Mouse (Mus musculus): ENCODE measurements around the gene Celf5. TPM values are rescaled to one million over a fixed set of nuclear protein-coding genes. Genes with fewer than 3 reads are reported as not detected.
A peak's percentile ranks its signal among the peaks of the same experiment; 100 is the strongest.

The Celf5 gene
- polyA plus RNA-seq, 1 experiment = 57.3 TPM

GRCm38 (mm10) chr10:81519227-81519977, 36.9 kb upstream of the Celf5 start:
- no peak for TF ChIP-seq CTCF (IDR thresholded peaks at IDR 0.05; ENCODE audit: borderline replicate concordance, insufficient read depth, low read depth, low read length)
- TF ChIP-seq POLR2A (IDR thresholded peaks at IDR 0.05; ENCODE audit: borderline replicate concordance, insufficient read depth, low read length) = no peak
- no peak overlapping the region; the same call in 1 of the 2 replicates for H3K27ac ChIP-seq (ENCODE audit: insufficient read depth, low read length)
- H3K27me3 ChIP-seq (ENCODE audit: control insufficient read depth, insufficient read depth, low read length) = no peaks in the 10 kb centered on the region
- H3K4me3 ChIP-seq (replicated peaks; ENCODE audit: insufficient read depth, low read depth, low read length) = no peak overlapping the region
- DNase-seq = no peak
- 87% methylated on average over 6 of the region's 6 CpGs for WGBS
- H3K4me1 ChIP-seq (ENCODE audit: control insufficient read depth, insufficient read depth, low read length) = no peaks in the 10 kb centered on the region

GRCm38 (mm10) chr10:81518546-81518945, 36.0 kb upstream of the Celf5 start:
- Histone ChIP-seq H3K27ac (ENCODE audit: insufficient read depth, low read length) (no peak overlapping the region), H3K4me3 (replicated peaks; ENCODE audit: insufficient read depth, low read depth, low read length) (no peak overlapping the region), H3K4me1 (ENCODE audit: control insufficient read depth, insufficient read depth, low read length) (no peaks in the 10 kb centered on the region), H3K27me3 (ENCODE audit: control insufficient read depth, insufficient read depth, low read length) (no peaks in the 10 kb centered on the region)
- TF ChIP-seq POLR2A (IDR thresholded peaks at IDR 0.05; ENCODE audit: borderline replicate concordance, insufficient read depth, low read length) (no peak), CTCF (IDR thresholded peaks at IDR 0.05; ENCODE audit: borderline replicate concordance, insufficient read depth, low read depth, low read length) (peak; percentile 81)
- 17% methylated on average over 4 of the region's 4 CpGs for WGBS
- DNase-seq = peak in 1 of 2 experiments; percentile 68

- TF ChIP-seq POLR2A (IDR thresholded peaks at IDR 0.05; ENCODE audit: borderline replicate concordance, insufficient read depth, low read length) = no peak
- TF ChIP-seq CTCF (IDR thresholded peaks at IDR 0.05; ENCODE audit: borderline replicate concordance, insufficient read depth, low read depth, low read length) = no peak
- Histone ChIP-seq H3K4me1 (ENCODE audit: control insufficient read depth, insufficient read depth, low read length) (no peaks in the 10 kb centered on the region), H3K27ac (ENCODE audit: insufficient read depth, low read length) (no peak overlapping the region), H3K27me3 (ENCODE audit: control insufficient read depth, insufficient read depth, low read length) (no peaks in the 10 kb centered on the region), H3K4me3 (replicated peaks; ENCODE audit: insufficient read depth, low read depth, low read length) (no peak overlapping the region)
- WGBS = 77% methylated on average over 8 of the region's 8 CpGs
- DNase-seq = no peak
Measured at GRCm38 (mm10) chr10:81517227-81517626, 34.7 kb upstream of the Celf5 start.

- DNase-seq = no peak
- no peaks in the 10 kb centered on the region for H3K4me1 ChIP-seq (ENCODE audit: control insufficient read depth, insufficient read depth, low read length)
- H3K27ac ChIP-seq (ENCODE audit: insufficient read depth, low read length) = no peak overlapping the region
- no peaks in the 10 kb centered on the region for H3K27me3 ChIP-seq (ENCODE audit: control insufficient read depth, insufficient read depth, low read length)
- 83% methylated on average over 5 of the region's 5 CpGs for WGBS
- no peak for TF ChIP-seq CTCF (IDR thresholded peaks at IDR 0.05; ENCODE audit: borderline replicate concordance, insufficient read depth, low read depth, low read length)
- no peak for TF ChIP-seq POLR2A (IDR thresholded peaks at IDR 0.05; ENCODE audit: borderline replicate concordance, insufficient read depth, low read length)
- no peak overlapping the region for H3K4me3 ChIP-seq (replicated peaks; ENCODE audit: insufficient read depth, low read depth, low read length)
Measured at GRCm38 (mm10) chr10:81513798-81514197, 31.3 kb upstream of the Celf5 start.

- Histone ChIP-seq H3K27ac (ENCODE audit: insufficient read depth, low read length) (no peak overlapping the region), H3K4me3 (replicated peaks; ENCODE audit: insufficient read depth, low read depth, low read length) (no peak overlapping the region), H3K4me1 (ENCODE audit: control insufficient read depth, insufficient read depth, low read length) (no peaks in the 10 kb centered on the region), H3K27me3 (ENCODE audit: control insufficient read depth, insufficient read depth, low read length) (no peaks in the 10 kb centered on the region)
- no peak for DNase-seq
- whole genome bisulfite sequencing = 78% methylated on average over 14 of the region's 14 CpGs
- no peak for TF ChIP-seq CTCF (IDR thresholded peaks at IDR 0.05; ENCODE audit: borderline replicate concordance, insufficient read depth, low read depth, low read length)
- TF ChIP-seq POLR2A (IDR thresholded peaks at IDR 0.05; ENCODE audit: borderline replicate concordance, insufficient read depth, low read length) = no peak
Measured at GRCm38 (mm10) chr10:81510246-81510810, 27.8 kb upstream of the Celf5 start.

- 71% methylated on average over 13 of the region's 13 CpGs for WGBS
- no peak overlapping the region for H3K4me3 ChIP-seq (replicated peaks; ENCODE audit: insufficient read depth, low read depth, low read length)
- no peaks in the 10 kb centered on the region for H3K4me1 ChIP-seq (ENCODE audit: control insufficient read depth, insufficient read depth, low read length)
- H3K27ac ChIP-seq (ENCODE audit: insufficient read depth, low read length) = no peak overlapping the region
- DNase-seq = no peak
- H3K27me3 ChIP-seq (ENCODE audit: control insufficient read depth, insufficient read depth, low read length) = no peaks in the 10 kb centered on the region
- TF ChIP-seq POLR2A (IDR thresholded peaks at IDR 0.05; ENCODE audit: borderline replicate concordance, insufficient read depth, low read length) (no peak), CTCF (IDR thresholded peaks at IDR 0.05; ENCODE audit: borderline replicate concordance, insufficient read depth, low read depth, low read length) (no peak)
Measured at GRCm38 (mm10) chr10:81507691-81508489, 25.4 kb upstream of the Celf5 start.

GRCm38 (mm10) chr10:81507095-81507494, 24.6 kb upstream of the Celf5 start:
- 33% methylated on average over 6 of the region's 6 CpGs for WGBS
- Histone ChIP-seq H3K27ac (ENCODE audit: insufficient read depth, low read length) (no peak overlapping the region), H3K4me3 (replicated peaks; ENCODE audit: insufficient read depth, low read depth, low read length) (no peak overlapping the region), H3K27me3 (ENCODE audit: control insufficient read depth, insufficient read depth, low read length) (no peaks in the 10 kb centered on the region), H3K4me1 (ENCODE audit: control insufficient read depth, insufficient read depth, low read length) (no peaks in the 10 kb centered on the region)
- TF ChIP-seq POLR2A (IDR thresholded peaks at IDR 0.05; ENCODE audit: borderline replicate concordance, insufficient read depth, low read length) = no peak
- TF ChIP-seq CTCF (IDR thresholded peaks at IDR 0.05; ENCODE audit: borderline replicate concordance, insufficient read depth, low read depth, low read length) = no peak
- DNase-seq = no peak

Measured in cerebellum, adult 2 months (tissue).